Mouse (Mus musculus) thymus, postnatal 36 days (tissue): ENCODE measurements around the gene Hcn3.

Experiments
- DNase-seq, 2 experiments: peaks; one replicate each; pipeline ENCODE4 v3.0.0; 2022; ENCODE audit warnings: mixed read lengths in 2 of 2

Hcn3 gene

DNA sequence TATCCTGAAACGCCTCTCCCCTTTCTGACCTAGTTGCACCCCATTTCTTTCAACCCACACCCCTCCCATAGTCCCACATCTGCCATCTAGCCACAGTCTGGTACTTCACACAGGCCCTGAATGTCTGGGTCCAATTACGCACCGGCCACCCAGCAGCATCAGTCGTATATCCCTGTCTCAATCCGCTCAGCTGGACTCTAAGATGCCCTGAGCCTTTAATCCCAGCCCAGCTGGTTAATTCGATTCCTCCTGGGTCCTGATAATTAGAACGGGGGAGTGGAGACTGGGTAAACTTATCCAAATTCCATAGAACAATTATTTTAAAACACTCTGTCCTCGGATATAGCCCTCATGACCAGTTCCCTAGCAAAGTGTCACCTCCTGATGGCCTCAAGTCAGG, 14.4 kb downstream of the Hcn3 start:
- no peak for DNase-seq

DNA sequence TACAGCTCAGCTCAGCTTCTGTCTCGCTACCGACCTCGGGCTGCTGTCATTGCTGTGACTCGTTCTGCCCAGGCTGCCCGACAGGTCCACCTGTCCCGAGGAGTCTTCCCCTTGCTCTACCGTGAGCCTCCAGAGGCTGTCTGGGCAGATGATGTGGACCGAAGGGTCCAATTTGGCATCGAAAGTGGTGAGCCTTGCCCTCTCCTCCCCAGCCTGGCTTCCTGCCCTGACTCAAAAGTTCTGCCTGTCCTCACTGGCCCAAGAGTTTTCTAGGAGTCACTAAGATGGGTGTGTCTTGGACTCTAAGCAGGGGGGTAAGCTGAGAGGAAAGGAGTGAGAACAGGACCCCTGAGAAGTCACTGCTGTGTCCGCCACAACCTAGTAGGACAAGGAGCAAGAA, 15.2 kb downstream of the Hcn3 start:
- DNase-seq, result no peak

DNA sequence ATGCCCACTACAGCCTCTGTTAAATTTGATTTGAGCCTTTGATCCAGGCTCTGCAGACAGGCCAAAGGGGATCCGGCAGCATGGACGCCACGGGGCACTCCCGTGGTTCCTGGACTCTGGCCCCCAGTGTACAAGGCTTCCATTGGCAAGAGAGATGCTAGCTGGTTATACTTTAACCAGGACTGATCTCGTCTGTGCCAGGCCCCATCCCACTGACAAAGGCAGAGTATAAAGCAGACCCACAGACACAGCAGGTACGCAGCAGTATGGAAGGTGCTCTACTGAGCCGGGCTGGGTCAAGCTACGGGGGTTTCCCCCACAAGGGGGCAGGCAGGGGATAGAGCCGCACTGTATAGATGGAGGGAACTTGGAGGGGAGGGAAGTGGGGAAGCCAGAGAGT, 23.6 kb downstream of the Hcn3 start:
- peak; percentile 57 to 62 for DNase-seq

DNA sequence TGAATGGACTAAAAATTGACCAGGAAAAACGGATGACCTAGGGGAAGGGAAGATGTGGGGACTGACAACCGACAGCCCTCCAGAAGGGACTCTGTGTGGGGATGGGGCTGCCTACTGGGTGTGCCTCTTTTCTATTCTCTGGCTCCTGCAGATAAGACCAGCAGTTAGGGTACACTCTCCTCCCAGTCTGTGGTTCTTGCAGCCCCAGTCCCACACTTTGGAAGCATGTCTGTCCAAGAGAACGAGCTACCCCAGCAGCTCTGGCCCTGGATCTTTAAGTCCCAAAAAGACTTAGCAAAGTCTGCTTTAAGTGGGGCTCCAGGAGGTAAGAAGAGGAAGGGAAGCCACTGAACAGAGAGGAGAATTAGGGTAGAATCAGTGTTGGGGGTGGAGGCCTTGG, 24.0 kb downstream of the Hcn3 start, which contains the start of gene Pklr:
TSS of gene Pklr (plus strand) at position 185 of the 400 bp plus-strand sequence.
- DNase-seq, result no peak

DNA sequence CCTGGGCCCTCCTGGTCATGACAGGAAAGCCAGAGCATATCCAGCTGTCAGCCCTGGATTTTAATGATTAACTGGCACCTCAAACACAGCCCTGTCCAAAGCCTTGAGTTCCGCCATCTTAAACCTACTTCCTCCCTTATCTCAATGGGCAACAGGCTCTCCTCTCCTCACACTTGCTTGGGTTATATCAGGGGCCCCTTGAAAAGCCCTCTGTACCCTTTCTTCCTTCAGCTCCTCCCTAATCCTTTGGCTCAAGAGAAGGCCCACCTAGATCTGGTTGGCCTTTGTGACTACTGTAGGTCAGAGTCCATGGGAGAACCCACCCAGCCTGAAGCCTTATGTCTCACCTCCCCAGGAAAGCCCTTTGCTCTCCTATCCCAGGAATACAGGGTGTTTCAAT, 26.2 kb downstream of the Hcn3 start:
- no peak for DNase-seq

DNA sequence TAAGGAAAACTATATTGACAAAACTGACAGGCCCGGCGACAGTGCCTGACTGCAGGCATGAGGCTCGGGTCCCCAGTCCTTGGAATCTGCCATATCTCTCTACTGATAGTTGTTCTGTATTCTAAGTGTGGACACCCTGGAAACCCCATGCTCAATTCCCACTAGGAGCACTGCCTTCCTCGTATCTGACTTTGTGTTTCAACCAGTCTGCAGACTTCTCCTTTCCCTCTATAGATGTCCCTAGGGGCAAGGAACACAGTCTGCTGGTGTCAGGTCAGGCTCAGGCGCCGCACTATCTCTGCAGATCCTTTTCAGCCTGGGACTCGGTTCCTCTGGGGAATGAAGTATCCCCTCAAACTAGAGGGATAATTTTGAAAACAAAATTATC, 26.9 kb downstream of the Hcn3 start:
- no peak for DNase-seq

DNA sequence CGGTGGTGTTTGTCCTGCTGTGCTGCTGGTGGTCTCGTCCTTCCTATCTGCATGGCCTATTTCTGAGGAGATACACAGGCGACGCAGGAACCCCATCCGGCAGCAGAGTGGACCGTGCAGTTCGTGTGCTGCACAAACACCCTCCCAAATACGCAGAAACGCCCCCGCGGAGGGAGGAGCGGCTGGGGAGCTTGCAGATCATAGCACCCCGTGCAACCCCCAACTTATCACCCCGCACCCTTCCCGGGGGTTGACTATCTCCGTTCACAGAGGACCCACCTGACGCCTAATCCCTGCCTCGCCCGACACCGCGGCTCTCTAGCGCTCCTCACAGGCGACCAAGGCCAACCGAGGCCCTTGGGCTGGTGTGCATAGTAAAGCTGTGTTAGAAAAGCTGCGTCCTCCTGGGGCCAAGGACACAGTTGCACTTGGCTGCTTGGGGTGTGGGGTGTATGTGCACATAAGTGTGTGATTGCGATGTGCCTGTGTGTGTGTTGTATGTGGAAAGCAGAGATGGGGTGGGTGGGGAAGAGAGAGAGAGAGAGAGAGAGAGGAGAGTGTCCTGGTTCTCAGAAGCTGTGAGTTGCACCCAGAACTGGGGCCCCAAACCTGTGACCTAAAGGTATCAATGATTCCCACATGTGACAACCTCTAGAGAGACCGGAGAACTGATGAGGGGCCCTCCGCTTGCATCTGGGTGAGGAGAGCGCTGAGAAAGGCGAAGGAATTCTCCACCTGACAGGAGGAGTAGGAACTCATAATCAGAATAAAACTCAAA, 27.5 kb downstream of the Hcn3 start:
- peak; percentile 7 to 22 for DNase-seq

DNA sequence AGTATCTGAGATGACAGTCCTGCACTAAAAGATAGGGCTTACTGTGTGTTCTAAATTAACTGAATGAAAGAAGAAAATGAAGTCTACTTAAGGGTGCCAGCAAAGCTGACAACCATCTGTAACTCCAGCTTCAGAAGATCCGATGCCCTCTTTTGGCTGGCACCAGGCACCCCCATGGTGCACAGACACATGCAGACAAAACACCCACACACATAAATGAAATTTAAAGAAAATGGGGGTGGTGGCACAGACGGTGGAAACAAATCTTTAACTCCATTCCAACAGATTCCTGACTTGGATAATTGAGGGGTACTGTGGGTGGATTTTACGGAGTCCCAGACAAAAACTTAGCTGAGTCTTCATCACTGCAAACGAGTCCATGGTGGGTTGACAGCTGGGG, 28.2 kb downstream of the Hcn3 start:
- no peak for DNase-seq

DNA sequence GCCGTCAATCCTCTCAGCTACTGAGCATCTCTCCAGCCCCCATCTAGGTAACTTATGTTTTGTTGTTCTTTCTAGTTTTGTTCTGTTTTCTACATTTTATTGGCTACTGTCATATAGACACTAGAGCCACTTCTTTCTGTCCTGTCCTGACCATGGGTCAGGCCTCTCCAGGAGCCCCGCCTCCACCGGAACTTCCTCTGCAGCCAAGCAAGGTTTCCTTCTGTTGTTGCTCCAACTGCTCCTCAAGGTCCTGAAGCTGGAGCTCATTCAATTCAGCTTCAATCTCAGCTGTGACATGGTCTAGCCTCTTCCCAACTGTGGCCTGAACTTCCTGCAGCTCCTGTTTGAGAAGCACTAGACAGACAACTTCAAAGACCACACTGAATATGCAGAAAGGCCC, 30.1 kb downstream of the Hcn3 start:
- DNase-seq, result no peak

DNA sequence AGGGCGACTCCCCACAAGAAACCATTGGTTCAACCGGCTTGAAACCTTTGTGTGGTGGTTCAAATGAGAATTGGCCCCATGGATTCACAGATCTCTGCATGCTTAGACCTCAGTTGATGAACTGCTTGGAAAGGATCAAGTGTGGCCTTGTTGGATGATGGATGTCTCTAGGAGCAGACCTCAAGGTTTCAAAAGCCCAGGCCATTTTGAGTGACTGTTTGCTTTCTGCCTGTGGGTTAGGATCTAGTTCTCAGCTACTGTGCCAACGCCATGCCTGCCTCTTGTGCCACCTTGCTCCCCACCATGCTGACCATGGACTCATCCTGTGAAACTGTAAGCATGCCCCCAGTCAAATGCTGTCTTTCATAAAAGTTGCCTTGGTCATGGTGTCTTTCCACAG, 34.0 kb downstream of the Hcn3 start:
- DNase-seq, result no peak

DNA sequence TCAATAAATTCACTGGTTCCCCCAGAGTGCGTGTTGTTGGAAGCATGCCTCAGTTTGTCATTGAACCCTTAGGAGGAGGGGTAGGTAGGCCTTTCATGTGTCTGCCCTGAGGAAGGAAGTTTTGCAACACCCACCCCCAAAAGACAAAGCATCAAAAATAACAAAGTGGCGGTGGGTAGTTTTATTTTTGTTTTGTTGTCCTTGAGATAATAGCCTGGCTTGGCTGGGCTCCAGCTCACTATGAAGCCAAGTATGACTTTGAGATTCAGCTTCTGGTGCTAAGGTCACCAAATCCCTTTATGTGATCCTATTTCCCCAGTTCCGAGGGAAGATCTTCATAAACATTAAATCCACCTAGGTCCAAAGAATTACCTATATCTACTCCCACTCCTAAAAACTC, 35.8 kb downstream of the Hcn3 start:
- DNase-seq, result no peak

DNA sequence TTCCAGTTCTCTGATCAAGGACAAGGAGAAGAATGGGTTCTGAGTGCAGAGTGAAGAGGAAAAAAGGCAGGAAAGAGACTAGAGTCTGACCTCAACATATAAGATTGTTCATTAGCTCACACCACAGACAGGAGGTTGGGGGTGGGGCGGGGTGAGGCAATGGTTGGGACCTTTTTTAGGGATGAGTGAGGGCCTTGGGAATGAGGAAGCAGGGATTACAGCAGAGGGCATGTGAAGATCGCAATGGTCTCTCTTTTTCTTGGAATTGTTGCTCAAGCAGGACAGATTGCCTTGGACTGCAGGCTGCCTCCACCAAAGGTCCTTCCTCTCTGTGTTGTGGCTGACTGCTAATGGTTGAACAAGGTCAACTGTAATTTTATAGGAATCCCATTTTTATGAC, 36.7 kb downstream of the Hcn3 start:
- DNase-seq, result no peak

DNA sequence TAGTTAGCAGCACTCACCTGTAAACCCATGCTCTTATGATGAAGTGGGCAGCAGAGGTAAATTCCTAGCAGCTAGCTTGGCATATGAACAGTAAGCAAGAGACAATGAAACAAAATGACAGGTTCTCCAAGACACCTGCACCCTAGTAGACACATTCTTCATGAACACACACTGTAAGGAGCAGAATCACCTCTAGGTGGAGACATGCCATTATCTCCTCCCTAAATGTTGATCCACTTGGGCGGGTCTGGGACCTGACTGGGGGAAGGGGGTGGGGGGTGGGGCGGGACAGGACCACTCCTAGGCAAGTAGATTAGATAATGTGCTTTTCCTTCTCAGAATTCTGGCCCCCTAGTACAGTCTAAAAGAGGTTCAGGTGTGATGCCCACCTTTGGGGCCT, 44.5 kb downstream of the Hcn3 start:
- DNase-seq, result no peak

DNA sequence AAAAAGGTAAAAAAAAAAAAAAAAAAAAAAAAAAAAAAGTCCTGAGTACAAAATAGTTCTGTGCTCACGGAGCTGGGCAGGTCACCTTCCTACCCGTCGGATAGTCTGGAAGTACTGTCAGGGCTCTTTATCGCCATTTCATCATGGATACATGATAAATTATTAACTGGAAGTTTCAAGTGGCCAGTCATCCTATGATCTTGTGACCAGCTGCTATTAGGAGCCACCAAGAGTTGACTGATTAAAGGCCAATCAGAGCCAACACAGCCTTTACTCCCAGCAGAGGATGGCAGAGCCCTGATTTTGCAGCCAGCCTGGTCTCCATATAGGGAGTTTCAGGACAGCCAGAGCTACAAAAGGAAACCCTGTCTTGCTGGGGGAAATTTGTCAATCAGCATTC, 46.9 kb downstream of the Hcn3 start:
- no peak for DNase-seq

DNA sequence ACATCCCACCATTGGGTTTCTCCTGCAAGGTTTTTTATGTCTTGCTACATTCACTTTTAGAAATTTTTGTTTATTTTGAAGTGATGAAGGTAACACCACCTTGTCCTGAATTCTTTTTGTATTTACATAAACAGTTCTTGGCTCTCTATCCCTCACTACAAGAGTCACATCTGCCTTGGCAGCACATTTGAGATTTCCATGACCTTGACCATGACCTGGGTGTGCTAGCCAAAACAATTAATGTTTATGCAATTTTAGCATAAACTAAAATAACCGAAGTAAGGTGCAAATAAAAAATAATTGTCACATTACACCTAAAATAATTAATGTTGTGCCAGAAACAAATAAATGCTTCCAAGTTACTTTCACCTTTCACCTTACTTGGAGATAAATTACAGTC, 51.9 kb downstream of the Hcn3 start:
- DNase-seq, result no peak

DNA sequence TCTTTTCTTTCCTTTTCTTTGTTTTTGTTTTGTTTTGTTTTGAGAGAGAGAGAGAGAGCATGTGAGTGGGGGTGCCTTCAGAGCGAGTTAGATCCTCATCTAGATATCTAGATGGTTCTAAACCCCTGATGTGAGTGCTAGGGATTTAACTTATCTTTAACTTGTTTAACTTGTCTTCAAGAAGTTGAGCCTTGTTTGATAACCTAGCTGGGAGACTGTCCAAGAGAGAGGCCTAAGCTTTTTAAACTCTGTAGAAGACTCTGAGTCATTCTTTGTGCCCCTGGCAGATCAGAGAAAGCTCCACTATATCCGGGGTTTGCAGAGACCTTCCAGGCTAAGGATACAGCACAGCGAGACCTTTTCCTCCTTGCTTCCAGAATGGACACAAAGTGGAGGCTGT, 52.5 kb downstream of the Hcn3 start:
- no peak for DNase-seq

DNA sequence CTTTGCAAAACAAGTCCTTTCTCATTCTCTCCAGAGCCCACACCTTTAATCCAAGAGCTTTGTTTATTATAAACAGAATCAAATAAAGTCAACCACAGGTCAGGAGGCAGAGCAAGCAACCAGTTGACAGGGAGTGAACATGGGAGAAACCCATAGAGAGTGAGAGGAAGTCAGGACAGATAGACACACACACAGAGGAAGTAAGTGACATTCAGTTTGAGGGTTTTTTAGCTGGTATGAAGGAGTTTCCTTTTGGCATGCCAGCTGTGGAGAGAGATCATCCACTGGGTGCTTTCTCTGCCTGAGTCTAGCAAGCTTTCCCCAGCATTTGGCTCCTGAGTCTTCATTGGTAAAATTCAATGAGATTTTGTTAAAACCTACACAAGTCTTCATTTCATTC, 53.1 kb downstream of the Hcn3 start:
- DNase-seq, result no peak

DNA sequence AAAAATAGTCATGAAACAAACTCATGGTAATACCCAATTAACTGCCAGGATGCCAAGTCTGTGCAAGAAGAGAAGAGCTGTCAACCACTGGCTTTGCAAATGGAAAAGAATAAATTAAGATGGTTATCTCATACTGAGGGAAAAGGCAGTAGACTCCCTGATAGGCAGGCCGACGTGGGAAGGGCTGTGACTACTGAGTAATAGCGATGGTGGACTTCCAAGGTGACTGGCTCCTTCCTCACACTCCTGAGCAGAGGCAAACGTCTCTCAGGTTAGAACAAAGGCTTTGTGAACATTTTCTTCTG, 56.8 kb downstream of the Hcn3 start:
- DNase-seq, result no peak

DNA sequence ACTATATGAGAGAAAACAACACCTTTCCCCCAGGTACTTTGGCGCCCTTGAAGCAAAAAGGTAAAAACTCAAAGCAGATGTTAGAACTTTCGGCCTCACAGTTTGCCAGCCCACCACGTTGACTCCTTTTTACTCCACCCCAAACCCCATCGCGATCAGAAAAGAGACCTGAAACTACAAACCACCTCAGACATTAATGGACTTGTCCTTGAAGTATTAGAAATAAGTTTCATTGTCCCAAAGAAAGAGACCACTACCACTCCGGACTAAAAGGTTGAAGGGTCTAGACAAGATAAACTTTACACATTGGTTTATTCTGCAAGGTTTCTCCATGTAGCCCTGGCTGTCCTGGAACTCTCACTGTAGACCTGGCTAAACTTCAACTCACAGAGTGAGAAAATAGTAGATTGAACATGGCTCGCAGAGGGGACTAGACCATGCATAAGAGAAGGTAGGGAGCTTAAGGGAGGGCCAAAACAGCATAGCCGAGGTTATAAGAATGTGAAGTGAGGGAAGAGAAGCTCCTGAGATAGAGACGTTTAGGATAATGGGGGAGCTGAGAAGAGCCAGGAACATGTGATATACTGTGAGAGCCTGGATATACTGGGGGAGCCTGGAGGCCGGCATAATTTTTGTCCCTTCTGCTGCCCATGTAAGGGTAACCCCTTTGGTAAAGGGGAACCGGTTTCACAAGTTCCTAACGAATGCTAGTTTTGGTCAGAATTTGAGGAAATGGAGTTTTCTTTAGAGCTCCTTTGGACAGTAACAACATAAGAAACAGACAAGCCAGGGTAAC, 57.3 kb downstream of the Hcn3 start:
- DNase-seq, result no peak

DNA sequence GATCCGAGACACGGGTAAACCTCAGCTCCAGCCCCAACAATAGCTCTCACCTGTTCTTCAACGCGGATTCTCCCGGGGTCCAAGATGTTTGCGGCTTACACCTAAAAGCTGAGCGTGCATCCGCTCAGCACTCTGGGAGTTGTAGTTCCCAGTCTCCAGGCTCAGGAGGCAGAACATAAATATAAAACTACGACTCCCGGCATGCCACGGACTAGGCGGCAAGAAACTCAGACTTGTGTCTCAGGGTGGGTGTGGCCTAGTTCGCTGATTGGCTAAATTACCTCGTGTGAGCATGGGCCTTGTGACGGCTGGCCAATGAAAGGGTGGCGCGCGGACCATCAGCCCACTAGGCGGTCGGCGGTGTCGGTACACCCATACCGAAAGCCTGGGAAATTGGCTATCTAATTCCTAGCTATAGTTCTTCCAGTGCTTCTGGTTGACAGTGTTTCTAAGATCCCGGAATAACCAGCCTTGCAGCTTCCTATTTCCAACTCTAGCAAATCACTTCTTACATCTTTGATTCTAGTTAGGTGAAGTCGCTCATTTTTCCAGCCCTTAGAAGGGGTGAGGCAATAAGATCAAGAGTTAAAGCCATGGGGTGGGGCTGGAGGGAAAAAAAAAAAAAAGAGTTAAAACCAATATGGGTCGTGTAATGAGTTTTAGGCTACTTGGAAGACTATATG, 58.0 kb downstream of the Hcn3 start, which contains the start of gene Fdps:
TSS of gene Fdps (minus strand) at position 148 of the 683 bp plus-strand sequence.
- DNase-seq, result peak; percentile 87 to 95

DNA sequence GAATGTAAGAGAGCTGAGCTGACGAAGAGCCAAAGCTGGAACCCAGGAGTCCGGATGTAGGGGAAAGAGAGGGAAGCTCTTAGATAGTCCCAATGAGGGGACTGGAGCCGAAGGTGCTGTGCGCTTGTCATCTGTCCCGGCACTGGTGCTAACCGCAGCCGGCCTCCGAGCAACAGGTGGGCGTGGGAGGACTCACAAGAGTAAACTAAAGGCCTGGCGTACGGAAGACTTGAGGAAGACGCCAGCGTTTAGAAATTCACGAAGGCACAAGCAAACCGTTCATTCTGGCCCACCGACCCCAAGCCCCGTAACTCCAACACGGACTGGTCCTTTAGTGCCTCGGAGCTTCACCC, 58.6 kb downstream of the Hcn3 start:
- DNase-seq, result no peak

DNA sequence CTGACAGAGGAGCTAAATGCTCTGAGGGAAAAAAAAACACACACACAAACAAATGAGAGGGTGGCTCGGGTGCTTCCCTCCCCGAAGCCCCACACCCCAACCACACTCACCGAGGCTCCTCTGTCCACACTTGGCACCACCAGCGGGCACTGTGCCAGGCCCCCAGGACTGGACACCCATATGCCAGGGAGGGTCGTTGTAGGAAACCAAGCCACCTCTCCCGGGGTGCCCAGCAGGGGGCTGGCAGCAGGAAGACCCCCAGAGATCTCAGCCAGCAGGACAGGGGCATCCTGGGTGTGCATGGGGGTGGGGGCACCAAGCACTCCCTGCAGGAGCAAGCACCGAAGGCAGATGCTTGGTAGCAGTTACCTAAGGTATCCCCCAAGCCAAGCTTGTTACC, 59.2 kb downstream of the Hcn3 start, which contains the start of gene Gm43738:
TSS of gene Gm43738 (minus strand) at position 289 of the 400 bp plus-strand sequence.
- DNase-seq, result peak in 1 of 2 experiments; percentile 48
